13 mouse cellular contexts compared by ENCODE assay signal in the genomic region with DNA sequence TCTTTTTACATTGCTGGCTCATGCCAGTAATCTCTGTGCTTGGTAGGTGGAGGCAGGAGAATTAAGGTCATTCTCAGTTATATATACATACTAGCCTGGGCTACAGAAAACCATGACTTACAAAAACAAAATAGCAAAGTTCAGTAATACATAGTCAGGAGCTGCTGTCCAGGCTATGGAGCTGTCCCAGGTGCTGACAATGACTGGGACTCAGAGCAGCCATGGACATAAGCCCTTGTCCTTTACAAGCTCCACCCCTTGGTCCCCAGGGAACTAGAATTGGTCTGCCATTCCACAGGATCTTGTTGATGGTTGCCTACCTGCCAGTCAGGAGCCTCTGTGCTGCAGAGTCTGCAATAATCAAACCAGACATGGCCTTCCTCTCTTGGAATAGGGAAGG.
A peak's percentile ranks its signal among the peaks of the same experiment; 100 is the strongest.
DNase-seq lines count a peak whose midpoint lies in the region; ATAC-seq and TF ChIP-seq lines count a peak whose summit lies in the region.
"Had no signal": no experiment of that assay in that cellular context is flagged by ENCODE, and none has a peak within 500 bp of the region (broad histone marks: within the 10 kb centered on the region; RNA-seq: fewer than 3 reads in every experiment).

No protein-coding gene starts in this region.

- no peak for TF ChIP-seq CTCF in lung, embryonic 14.5 days (IDR thresholded peaks at IDR 0.05; ENCODE audit: low read depth)

- H3K36me3 ChIP-seq in lung, embryonic 14.5 days (ENCODE audit: insufficient read depth), result no peaks in the 10 kb centered on the region
- no peaks in the 10 kb centered on the region for H3K36me3 ChIP-seq in stomach, embryonic 14.5 days (ENCODE audit: control insufficient read depth, insufficient read depth, low read length)
- H3K36me3 ChIP-seq: midbrain, embryonic 12.5 days had no signal

- peak; percentile 26 for DNase-seq in adrenal gland, postnatal 14 days
- no peak for DNase-seq in adrenal gland, adult 18-20 months (ENCODE audit: low spot score in 2 of 2)
- DNase-seq in lung, embryonic 14.5 days, result peak; percentile 72
- DNase-seq in lung, postnatal 4 days, result no peak
- DNase-seq in embryo, embryonic 9.5 days (ENCODE audit: extremely low spot score), result peak; percentile 40
- no peak for DNase-seq in B cell, adult 2 months
- no peak for DNase-seq in urinary bladder, postnatal 25 days (ENCODE audit: low spot score)
- DNase-seq: gastrocnemius, postnatal 25 days; right cerebral cortex, adult 18-20 months had no signal

- no peak overlapping the region for H3K9ac ChIP-seq in lung, embryonic 14.5 days
- H3K9ac ChIP-seq in stomach, embryonic 14.5 days (replicated peaks; ENCODE audit: low read depth, low read length), result no peak overlapping the region
- H3K9ac ChIP-seq: liver, embryonic 14.5 days; midbrain, embryonic 12.5 days had no signal

- H3K4me2 ChIP-seq in lung, embryonic 14.5 days, result no peak overlapping the region
- no peak overlapping the region for H3K4me2 ChIP-seq in stomach, embryonic 14.5 days (replicated peaks; ENCODE audit: low read depth, low read length)
- H3K4me2 ChIP-seq: midbrain, embryonic 12.5 days had no signal

- H3K4me1 ChIP-seq in lung, embryonic 14.5 days (ENCODE audit: insufficient read depth), result no peaks in the 10 kb centered on the region
- no peaks in the 10 kb centered on the region for H3K4me1 ChIP-seq in stomach, embryonic 14.5 days (ENCODE audit: control insufficient read depth, insufficient read depth, low read length)

- no peak for ATAC-seq in lung, embryonic 14.5 days (ENCODE audit: insufficient read depth)
- 0 out of 2 replicates have a peak, but pooled peaks have one; percentile 10 for ATAC-seq in stomach, embryonic 14.5 days (ENCODE audit: insufficient number of reproducible peaks, insufficient read depth, low FRiP score, low read depth)

- H3K27ac ChIP-seq in lung, embryonic 14.5 days (ENCODE audit: low read depth), result no peak overlapping the region
- no peak overlapping the region for H3K27ac ChIP-seq in stomach, embryonic 14.5 days (ENCODE audit: low read length)
- H3K27ac ChIP-seq: liver, embryonic 14.5 days; midbrain, embryonic 12.5 days had no signal

- H3K4me3 ChIP-seq in lung, embryonic 14.5 days (ENCODE audit: low read depth, low read length), result no peak overlapping the region
- H3K4me3 ChIP-seq in stomach, embryonic 14.5 days (ENCODE audit: low read depth, low read length), result no peak overlapping the region
- H3K4me3 ChIP-seq: erythroblast, embryonic 14.5 days; midbrain, embryonic 12.5 days had no signal

- H3K27me3 ChIP-seq in lung, embryonic 14.5 days (ENCODE audit: insufficient read depth, low read length), result no peaks in the 10 kb centered on the region
- H3K27me3 ChIP-seq in stomach, embryonic 14.5 days (ENCODE audit: control insufficient read depth, insufficient read depth, low read length), result no peaks in the 10 kb centered on the region
- H3K27me3 ChIP-seq: midbrain, embryonic 12.5 days had no signal

- H3K9me3 ChIP-seq in lung, embryonic 14.5 days (ENCODE audit: low read depth, low read length), result no peaks in the 10 kb centered on the region
- H3K9me3 ChIP-seq in stomach, embryonic 14.5 days (ENCODE audit: control insufficient read depth, low read depth, low read length), result no peaks in the 10 kb centered on the region
- H3K9me3 ChIP-seq: midbrain, embryonic 12.5 days had no signal

Comparison
In these comparisons a context has a peak if more than half of its experiments do, and no peak if none do; other contexts are left out.
1. DNase-seq: peak in adrenal gland, postnatal 14 days (single experiment), lung, embryonic 14.5 days (single experiment) and embryo, embryonic 9.5 days (single experiment); none in adrenal gland, adult 18-20 months (0 of 2), lung, postnatal 4 days (0 of 2), B cell, adult 2 months (0 of 2) and urinary bladder, postnatal 25 days (single experiment).